Mouse (Mus musculus) midbrain, postnatal 0 days (tissue): Measurements from ENCODE around the gene Kcnj12. TPM values are rescaled to one million over a fixed set of nuclear protein-coding genes. Genes with fewer than 3 reads are reported as not detected.

Experiments
- ATAC-seq: fragments of 200-750 bp; cut with Nextera tagmentation; 2 replicates; pipeline ENCODE4 v1.8.0; 2017; ENCODE audit warnings: moderate number of reproducible peaks, mild to moderate bottlenecking, moderate TSS enrichment, moderate library complexity; ENCODE audit not compliant: low FRiP score
- DNase-seq: peaks from one replicate; pipeline ENCODE4 v3.0.0-alpha.2; 2015; ENCODE audit warnings: low spot score
- H3K27ac ChIP-seq: fragments of 300-500 bp; sonication (generic); 2 replicates; pipeline ENCODE4 v1.5.1; 2014; ENCODE audit warnings: low read depth, mild to moderate bottlenecking, low read length, mixed read lengths
- H3K27me3 ChIP-seq: fragments of 300-500 bp; sonication (generic); 2 replicates; pipeline ENCODE4 v1.6.1; 2014; ENCODE audit warnings: low read length, control low read depth, mixed read lengths; ENCODE audit not compliant: insufficient read depth
- H3K36me3 ChIP-seq: fragments of 300-500 bp; sonication (generic); 2 replicates; pipeline ENCODE4 v1.6.1; 2014; ENCODE audit warnings: low read length, control low read depth, mixed read lengths; ENCODE audit not compliant: insufficient read depth
- H3K4me1 ChIP-seq: fragments of 300-500 bp; sonication (generic); 2 replicates; pipeline ENCODE4 v1.6.1; 2014; ENCODE audit warnings: mild to moderate bottlenecking, control low read depth, antibody characterized with exemption, low read length, mixed read lengths; ENCODE audit not compliant: insufficient read depth
- H3K4me2 ChIP-seq: fragments of 300-500 bp; sonication (generic); 2 replicates; pipeline ENCODE4 v1.6.1; 2014; ENCODE audit warnings: low read depth, mild to moderate bottlenecking, low read length, mixed read lengths; ENCODE audit not compliant: poor library complexity, severe bottlenecking
- H3K4me3 ChIP-seq: fragments of 300-500 bp; sonication (generic); 2 replicates; pipeline ENCODE4 v1.5.1; 2014; ENCODE audit warnings: low read depth, mild to moderate bottlenecking, low read length, moderate library complexity
- H3K9ac ChIP-seq: fragments of 300-500 bp; sonication (generic); replicated peaks from 2 replicates; pipeline ENCODE4 v1.6.1; 2014; ENCODE audit warnings: mild to moderate bottlenecking, low read length, moderate library complexity, mixed read lengths; ENCODE audit not compliant: poor library complexity, severe bottlenecking
- H3K9me3 ChIP-seq: fragments of 300-500 bp; sonication (generic); 2 replicates; pipeline ENCODE4 v1.6.1; 2016; ENCODE audit warnings: low read length, control low read depth
- CTCF ChIP-seq: IDR thresholded peaks from 2 replicates; pipeline ENCODE4 v1.5.1; 2016; ENCODE audit warnings: antibody characterized with exemption, mild to moderate bottlenecking
- WGBS: fragments of 180-500 bp; shearing (Covaris S2); extraction: QIAGEN DNeasy Blood & Tissue Kit; methylation state at CpG from one replicate; pipeline ENCODE4 v1.1.7; 2014; 5-methylcytosine and 5-hydroxymethylcytosine counted together
- polyA plus RNA-seq: library from polyadenylated mRNA; unstranded; fragments of >200 nt; fragmentation: Nextera tagmentation; extraction: Ambion mirVana; gene quantifications from 2 replicates; pipeline ENCODE4 v1.2.1, GENCODE M21; 2015
- total RNA-seq: library from RNA; depleted of rRNA; stranded (reverse); fragments of >200 nt; gene quantifications from 2 replicates; pipeline ENCODE4 v1.2.3, GENCODE M21; 2014; rRNA removed

The Kcnj12 gene
- total RNA-seq (20.5 and 23.6 TPM in 2 replicates), polyA plus RNA-seq (3.1 and 3.2 TPM in 2 replicates)

DNA sequence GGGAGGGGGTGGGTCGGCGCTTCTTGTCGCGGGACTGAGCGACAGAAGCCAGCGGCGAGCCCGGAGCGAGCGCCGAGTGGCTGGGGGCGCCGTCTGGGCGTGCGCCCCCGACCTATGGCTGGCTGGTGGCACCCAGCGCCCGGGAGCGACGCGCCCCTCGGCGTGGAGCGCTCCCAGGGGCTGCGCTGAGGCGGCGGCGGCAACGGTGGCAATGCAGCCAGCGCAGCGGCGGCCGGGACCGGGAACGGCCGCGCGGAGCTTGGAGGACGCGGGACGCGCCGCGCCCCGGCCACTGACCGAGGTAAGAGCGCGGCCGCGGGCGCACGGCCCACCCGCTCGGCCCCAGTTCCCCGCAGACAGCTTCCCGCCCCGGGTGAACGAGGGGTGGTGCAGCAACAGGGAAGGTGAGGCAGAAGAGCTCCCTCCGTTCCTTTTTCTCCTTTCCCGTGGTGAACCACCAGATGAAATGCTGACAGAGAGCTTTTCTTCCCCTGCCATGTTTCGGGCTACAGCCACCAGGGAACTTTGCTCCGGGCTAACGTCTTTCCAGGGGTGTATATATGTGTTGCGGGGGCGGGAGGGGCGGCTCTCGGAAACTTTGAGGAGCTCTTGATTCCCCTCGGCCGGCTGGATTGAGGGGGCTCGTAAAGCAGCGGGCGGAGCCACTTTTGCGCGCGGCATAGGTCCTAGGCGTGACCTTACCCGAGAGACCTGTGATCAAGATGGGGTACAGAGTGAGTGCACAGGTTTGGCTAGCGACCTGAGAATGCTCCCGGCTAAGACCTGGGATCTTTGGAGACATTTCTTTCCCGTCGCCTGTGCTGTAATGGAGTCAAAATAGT is at the start of gene Kcnj12:
TSS of gene Kcnj12 (plus strand) at position 15 of the 842 bp plus-strand sequence.
- 0 out of 2 replicates have a peak within 1 kb of the TSS, but pooled peaks have one; percentile 32 for H3K27ac ChIP-seq
- no peak for DNase-seq

GRCm38 (mm10) chr11:60975097-60975496 is 47.3 kb upstream of the Kcnj12 start:
- 83% methylated on average over 11 of the region's 11 CpGs for WGBS

More for the DNA sequence above, at the start of gene Kcnj12:
- ATAC-seq, result 0 out of 2 replicates have a peak, but pooled peaks have one; percentile 21
- TF ChIP-seq CTCF, result no peak
- peak within 1 kb of the TSS; percentile 52 for H3K9ac ChIP-seq
- H3K9me3 ChIP-seq, result no peaks in the 10 kb centered on the region
- H3K4me3 ChIP-seq, result peak within 1 kb of the TSS; percentile 73
- WGBS, result 1% methylated on average over 70 of the region's 81 CpGs
- H3K27me3 ChIP-seq, result peaks cover 18% of the 10 kb centered on the region
- H3K4me2 ChIP-seq, result peak within 1 kb of the TSS; percentile 65
- H3K4me1 ChIP-seq, result 0 out of 2 replicates have a peak, but pooled peaks cover 1% of the 10 kb centered on the region
- H3K36me3 ChIP-seq, result no peaks in the 10 kb centered on the region

DNA sequence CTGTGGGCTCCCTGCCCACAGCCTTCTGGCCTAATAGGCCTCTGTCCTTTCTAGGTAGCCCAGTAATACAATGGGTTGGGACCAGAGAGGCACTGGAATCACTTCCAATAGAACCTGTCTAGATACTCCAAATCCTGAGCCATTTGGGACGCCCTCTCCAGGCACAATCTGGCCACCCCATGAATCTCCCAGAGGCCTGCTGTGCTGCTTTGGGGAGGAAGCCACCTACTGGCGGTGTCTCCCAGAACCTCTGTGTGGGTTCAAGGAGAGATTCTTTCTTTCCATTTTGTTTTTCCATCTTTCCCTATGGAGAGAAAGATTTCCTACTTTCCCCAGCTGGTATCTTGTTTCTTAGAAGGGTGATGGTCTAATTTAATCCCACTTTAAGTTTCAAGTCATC is 46.1 kb upstream of the Kcnj12 start:
- Histone ChIP-seq H3K4me2 (no peak overlapping the region), H3K27me3 (no peaks in the 10 kb centered on the region), H3K9ac (no peak overlapping the region), H3K9me3 (no peaks in the 10 kb centered on the region), H3K4me3 (no peak overlapping the region), H3K27ac (no peak overlapping the region), H3K36me3 (no peaks in the 10 kb centered on the region), H3K4me1 (no peaks in the 10 kb centered on the region)
- ATAC-seq (no peak), DNase-seq (no peak)
- TF ChIP-seq CTCF, result 0 out of 2 replicates have a peak, but pooled peaks have one; percentile 1
- WGBS, result 72% methylated on average over 2 of the region's 2 CpGs

More at GRCm38 (mm10) chr11:60975097-60975496, 47.3 kb upstream of the Kcnj12 start:
- Histone ChIP-seq H3K9ac (no peak overlapping the region), H3K4me3 (no peak overlapping the region), H3K9me3 (no peaks in the 10 kb centered on the region), H3K4me1 (no peaks in the 10 kb centered on the region), H3K27ac (no peak overlapping the region), H3K36me3 (no peaks in the 10 kb centered on the region), H3K4me2 (no peak overlapping the region), H3K27me3 (no peaks in the 10 kb centered on the region)
- no peak for TF ChIP-seq CTCF
- no peak for ATAC-seq
- DNase-seq, result no peak

DNA sequence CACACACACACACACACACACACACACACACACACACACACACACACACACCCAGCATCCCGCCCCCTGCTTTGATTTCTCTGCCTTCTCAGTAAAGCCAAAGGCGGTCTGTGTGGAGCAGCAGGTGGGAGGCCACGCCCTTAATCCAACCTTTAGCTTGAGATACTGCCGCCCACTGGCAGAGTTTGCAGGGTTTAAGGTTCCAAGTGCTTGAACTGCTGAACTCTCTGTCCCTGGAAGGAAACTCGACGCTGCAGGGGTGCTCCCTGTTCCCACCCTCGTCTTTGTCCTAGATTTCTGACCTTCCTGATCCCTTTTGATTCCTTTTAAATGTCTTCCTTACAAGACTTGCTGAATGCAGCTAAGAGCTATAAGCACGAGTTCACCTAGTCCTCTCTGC is 45.6 kb upstream of the Kcnj12 start:
- no peaks in the 10 kb centered on the region for H3K36me3 ChIP-seq
- 16% methylated on average over 7 of the region's 8 CpGs for WGBS
- ATAC-seq (no peak), DNase-seq (no peak)
- no peaks in the 10 kb centered on the region for H3K4me1 ChIP-seq
- no peak for TF ChIP-seq CTCF
- no peaks in the 10 kb centered on the region for H3K9me3 ChIP-seq
- no peaks in the 10 kb centered on the region for H3K27me3 ChIP-seq
- H3K27ac ChIP-seq, result no peak overlapping the region
- no peak overlapping the region for H3K4me2 ChIP-seq
- H3K9ac ChIP-seq, result no peak overlapping the region
- no peak overlapping the region for H3K4me3 ChIP-seq

- no peaks in the 10 kb centered on the region for H3K4me1 ChIP-seq
- DNase-seq (no peak), ATAC-seq (no peak)
- no peak overlapping the region for H3K4me2 ChIP-seq
- H3K27ac ChIP-seq, result no peak overlapping the region
- 48% methylated on average over 3 of the region's 3 CpGs for WGBS
- H3K4me3 ChIP-seq, result no peak overlapping the region
- no peaks in the 10 kb centered on the region for H3K27me3 ChIP-seq
- H3K36me3 ChIP-seq, result no peaks in the 10 kb centered on the region
- H3K9me3 ChIP-seq, result no peaks in the 10 kb centered on the region
- H3K9ac ChIP-seq, result no peak overlapping the region
- no peak for TF ChIP-seq CTCF
Observed at GRCm38 (mm10) chr11:60977153-60977552, 45.2 kb upstream of the Kcnj12 start.

- no peak for TF ChIP-seq CTCF
- Histone ChIP-seq H3K4me3 (no peak overlapping the region), H3K9me3 (no peaks in the 10 kb centered on the region), H3K36me3 (no peaks in the 10 kb centered on the region), H3K4me1 (no peaks in the 10 kb centered on the region), H3K27me3 (no peaks in the 10 kb centered on the region), H3K4me2 (no peak overlapping the region), H3K9ac (no peak overlapping the region), H3K27ac (no peak overlapping the region)
- DNase-seq, result no peak
- WGBS, result 83% methylated on average over 2 of the region's 2 CpGs
- no peak for ATAC-seq
Observed at GRCm38 (mm10) chr11:60978658-60979057, 43.7 kb upstream of the Kcnj12 start.
